Mouse (Mus musculus): ENCODE results near the gene Col15a1. TPM values are rescaled to one million over a fixed set of nuclear protein-coding genes. Genes with fewer than 3 reads are reported as not detected.
A peak's percentile ranks its signal among the peaks of the same experiment; 100 is the strongest.

Col15a1 gene
- polyA plus RNA-seq, 1 experiment from 2014 or later, result 26.5 TPM

GRCm38 (mm10) chr4:47291013-47291412 lies 83.1 kb downstream of the Col15a1 start:
- peaks cover 21% of the 10 kb centered on the region for H3K4me1 ChIP-seq (ENCODE audit: insufficient read depth, low read length)
- WGBS, result 85% methylated on average over 1 of the region's 1 CpGs
- no peak overlapping the region for H3K9ac ChIP-seq (replicated peaks; ENCODE audit: low read length)
- no peak overlapping the region for H3K27ac ChIP-seq (ENCODE audit: low read length)
- no peak overlapping the region for H3K4me2 ChIP-seq (replicated peaks; ENCODE audit: low read depth, low read length)
- no peaks in the 10 kb centered on the region for H3K9me3 ChIP-seq (ENCODE audit: low read length)
- H3K4me3 ChIP-seq (ENCODE audit: low read length), result no peak overlapping the region
- no peak for ATAC-seq (ENCODE audit: low FRiP score, low TSS enrichment)
- H3K27me3 ChIP-seq (ENCODE audit: insufficient read depth, low read length), result no peaks in the 10 kb centered on the region
- H3K36me3 ChIP-seq (ENCODE audit: insufficient read depth, low read length), result no peaks in the 10 kb centered on the region

- Histone ChIP-seq H3K4me2 (replicated peaks; ENCODE audit: low read depth, low read length) (no peak overlapping the region), H3K4me3 (ENCODE audit: low read length) (no peak overlapping the region), H3K27me3 (ENCODE audit: insufficient read depth, low read length) (no peaks in the 10 kb centered on the region), H3K9ac (replicated peaks; ENCODE audit: low read length) (no peak overlapping the region), H3K36me3 (ENCODE audit: insufficient read depth, low read length) (peaks cover 2% of the 10 kb centered on the region; the same call in 1 of the 2 replicates), H3K27ac (ENCODE audit: low read length) (no peak overlapping the region), H3K9me3 (ENCODE audit: low read length) (no peaks in the 10 kb centered on the region), H3K4me1 (ENCODE audit: insufficient read depth, low read length) (peaks cover 18% of the 10 kb centered on the region)
- 54% methylated on average over 4 of the region's 4 CpGs for WGBS
- no peak for ATAC-seq (ENCODE audit: low FRiP score, low TSS enrichment)
These were observed 85.0 kb downstream of the Col15a1 start for GRCm38 (mm10) chr4:47292956-47293355.

DNA sequence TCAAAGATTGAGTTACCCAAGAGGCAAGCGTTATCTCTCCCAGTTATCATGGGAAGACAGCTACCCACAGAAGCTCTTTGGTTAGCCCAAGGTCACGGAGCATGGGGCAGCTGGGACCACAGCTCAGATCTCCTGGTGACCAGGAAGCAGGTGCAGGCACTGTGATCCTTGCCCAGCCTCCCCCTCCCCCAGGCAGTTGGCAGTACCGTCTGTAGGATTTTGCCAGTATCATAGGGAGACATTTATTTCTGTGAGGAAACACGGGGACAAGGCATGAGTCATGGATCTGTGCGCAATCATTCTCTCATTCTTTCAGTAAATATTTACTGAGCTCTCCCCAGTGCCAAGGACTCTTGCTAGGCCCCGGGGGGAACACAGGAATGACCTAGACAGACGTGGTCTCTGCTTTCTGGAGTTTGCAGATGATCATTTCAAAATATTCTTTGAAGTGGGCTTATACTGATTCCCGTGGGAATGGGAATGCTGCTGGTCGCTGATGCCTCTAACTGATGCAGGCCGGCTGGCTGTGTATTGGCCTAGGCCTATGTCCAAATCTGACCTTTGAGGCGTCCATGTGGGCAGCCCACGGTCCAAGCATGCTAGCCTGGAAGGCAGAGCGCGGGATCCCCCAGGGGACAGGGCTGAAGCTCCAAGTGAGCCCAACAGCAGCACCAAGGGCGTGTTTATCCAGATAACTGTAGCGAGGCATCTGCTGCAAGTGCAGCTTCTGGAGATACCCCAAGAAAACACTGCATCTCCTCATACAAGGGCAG lies 86.0 kb downstream of the Col15a1 start:
- peak; percentile 55; the same call in 1 of the 2 replicates for ATAC-seq (ENCODE audit: low FRiP score, low TSS enrichment)
- Histone ChIP-seq H3K4me3 (ENCODE audit: low read length) (no peak overlapping the region), H3K4me1 (ENCODE audit: insufficient read depth, low read length) (peaks cover 18% of the 10 kb centered on the region), H3K27ac (ENCODE audit: low read length) (peak overlapping the region; percentile 26; the same call in 1 of the 2 replicates), H3K9ac (replicated peaks; ENCODE audit: low read length) (no peak overlapping the region), H3K9me3 (ENCODE audit: low read length) (peaks cover 8% of the 10 kb centered on the region), H3K36me3 (ENCODE audit: insufficient read depth, low read length) (peaks cover 12% of the 10 kb centered on the region), H3K4me2 (replicated peaks; ENCODE audit: low read depth, low read length) (no peak overlapping the region), H3K27me3 (ENCODE audit: insufficient read depth, low read length) (no peaks in the 10 kb centered on the region)
- 60% methylated on average over 16 of the region's 16 CpGs for WGBS

- Histone ChIP-seq H3K27me3 (ENCODE audit: insufficient read depth, low read length) (no peaks in the 10 kb centered on the region), H3K4me1 (ENCODE audit: insufficient read depth, low read length) (peaks cover 18% of the 10 kb centered on the region), H3K9me3 (ENCODE audit: low read length) (peaks cover 14% of the 10 kb centered on the region), H3K9ac (replicated peaks; ENCODE audit: low read length) (no peak overlapping the region), H3K27ac (ENCODE audit: low read length) (0 out of 2 replicates have a peak overlapping the region, but pooled peaks have one; percentile 26), H3K36me3 (ENCODE audit: insufficient read depth, low read length) (peaks cover 16% of the 10 kb centered on the region), H3K4me2 (replicated peaks; ENCODE audit: low read depth, low read length) (no peak overlapping the region), H3K4me3 (ENCODE audit: low read length) (no peak overlapping the region)
- 90% methylated on average over 7 of the region's 7 CpGs for WGBS
- no peak for ATAC-seq (ENCODE audit: low FRiP score, low TSS enrichment)
These were observed 86.6 kb downstream of the Col15a1 start for GRCm38 (mm10) chr4:47294544-47295070.

- H3K27me3 ChIP-seq (ENCODE audit: insufficient read depth, low read length), result no peaks in the 10 kb centered on the region
- H3K36me3 ChIP-seq (ENCODE audit: insufficient read depth, low read length), result peaks cover 16% of the 10 kb centered on the region
- no peak overlapping the region for H3K4me2 ChIP-seq (replicated peaks; ENCODE audit: low read depth, low read length)
- H3K27ac ChIP-seq (ENCODE audit: low read length), result no peak overlapping the region
- H3K9ac ChIP-seq (replicated peaks; ENCODE audit: low read length), result no peak overlapping the region
- no peak overlapping the region for H3K4me3 ChIP-seq (ENCODE audit: low read length)
- peaks cover 17% of the 10 kb centered on the region for H3K9me3 ChIP-seq (ENCODE audit: low read length)
- H3K4me1 ChIP-seq (ENCODE audit: insufficient read depth, low read length), result peaks cover 18% of the 10 kb centered on the region
- 56% methylated on average over 3 of the region's 3 CpGs for WGBS
- ATAC-seq (ENCODE audit: low FRiP score, low TSS enrichment), result no peak
These were observed 87.6 kb downstream of the Col15a1 start for GRCm38 (mm10) chr4:47295547-47295946.

GRCm38 (mm10) chr4:47300701-47301100 lies 92.7 kb downstream of the Col15a1 start:
- Histone ChIP-seq H3K4me2 (replicated peaks; ENCODE audit: low read depth, low read length) (no peak overlapping the region), H3K9ac (replicated peaks; ENCODE audit: low read length) (no peak overlapping the region), H3K4me1 (ENCODE audit: insufficient read depth, low read length) (no peaks in the 10 kb centered on the region), H3K4me3 (ENCODE audit: low read length) (no peak overlapping the region), H3K36me3 (ENCODE audit: insufficient read depth, low read length) (peaks cover 16% of the 10 kb centered on the region), H3K27me3 (ENCODE audit: insufficient read depth, low read length) (no peaks in the 10 kb centered on the region), H3K27ac (ENCODE audit: low read length) (no peak overlapping the region), H3K9me3 (ENCODE audit: low read length) (peaks cover 17% of the 10 kb centered on the region)
- no peak for ATAC-seq (ENCODE audit: low FRiP score, low TSS enrichment)
- 81% methylated on average over 2 of the region's 2 CpGs for WGBS

DNA sequence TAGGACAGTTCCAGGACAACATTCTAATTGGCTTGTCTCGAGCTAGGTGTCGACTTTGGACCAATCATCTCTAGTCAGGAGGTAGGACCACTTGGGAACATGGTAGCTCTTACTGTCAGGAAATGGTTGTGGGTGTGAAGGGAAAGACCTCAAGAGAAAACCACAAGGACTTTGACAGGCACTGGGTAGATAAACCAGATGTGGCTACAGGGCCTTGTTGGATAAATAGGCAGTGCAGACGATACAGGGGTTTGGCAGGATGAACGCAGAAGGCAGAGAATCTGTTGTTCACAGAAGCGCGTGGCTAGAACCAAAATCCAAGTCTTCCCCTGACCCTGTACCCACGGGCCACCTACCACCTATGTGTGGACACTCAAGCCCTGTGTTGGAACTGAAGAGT lies 94.6 kb downstream of the Col15a1 start:
- H3K9me3 ChIP-seq (ENCODE audit: low read length), result peaks cover 17% of the 10 kb centered on the region
- 90% methylated on average over 7 of the region's 7 CpGs for WGBS
- peaks cover 16% of the 10 kb centered on the region for H3K36me3 ChIP-seq (ENCODE audit: insufficient read depth, low read length)
- no peaks in the 10 kb centered on the region for H3K4me1 ChIP-seq (ENCODE audit: insufficient read depth, low read length)
- H3K4me3 ChIP-seq (ENCODE audit: low read length), result no peak overlapping the region
- no peak overlapping the region for H3K4me2 ChIP-seq (replicated peaks; ENCODE audit: low read depth, low read length)
- H3K27me3 ChIP-seq (ENCODE audit: insufficient read depth, low read length), result no peaks in the 10 kb centered on the region
- ATAC-seq (ENCODE audit: low FRiP score, low TSS enrichment), result no peak
- no peak overlapping the region for H3K9ac ChIP-seq (replicated peaks; ENCODE audit: low read length)
- H3K27ac ChIP-seq (ENCODE audit: low read length), result no peak overlapping the region

GRCm38 (mm10) chr4:47303340-47303998 lies 95.5 kb downstream of the Col15a1 start:
- Histone ChIP-seq H3K4me2 (replicated peaks; ENCODE audit: low read depth, low read length) (no peak overlapping the region), H3K27me3 (ENCODE audit: insufficient read depth, low read length) (no peaks in the 10 kb centered on the region), H3K4me1 (ENCODE audit: insufficient read depth, low read length) (no peaks in the 10 kb centered on the region), H3K9ac (replicated peaks; ENCODE audit: low read length) (no peak overlapping the region), H3K36me3 (ENCODE audit: insufficient read depth, low read length) (peaks cover 9% of the 10 kb centered on the region; the same call in 1 of the 2 replicates), H3K9me3 (ENCODE audit: low read length) (peaks cover 14% of the 10 kb centered on the region), H3K27ac (ENCODE audit: low read length) (no peak overlapping the region), H3K4me3 (ENCODE audit: low read length) (no peak overlapping the region)
- WGBS, result 70% methylated on average over 5 of the region's 5 CpGs
- ATAC-seq (ENCODE audit: low FRiP score, low TSS enrichment), result no peak

DNA sequence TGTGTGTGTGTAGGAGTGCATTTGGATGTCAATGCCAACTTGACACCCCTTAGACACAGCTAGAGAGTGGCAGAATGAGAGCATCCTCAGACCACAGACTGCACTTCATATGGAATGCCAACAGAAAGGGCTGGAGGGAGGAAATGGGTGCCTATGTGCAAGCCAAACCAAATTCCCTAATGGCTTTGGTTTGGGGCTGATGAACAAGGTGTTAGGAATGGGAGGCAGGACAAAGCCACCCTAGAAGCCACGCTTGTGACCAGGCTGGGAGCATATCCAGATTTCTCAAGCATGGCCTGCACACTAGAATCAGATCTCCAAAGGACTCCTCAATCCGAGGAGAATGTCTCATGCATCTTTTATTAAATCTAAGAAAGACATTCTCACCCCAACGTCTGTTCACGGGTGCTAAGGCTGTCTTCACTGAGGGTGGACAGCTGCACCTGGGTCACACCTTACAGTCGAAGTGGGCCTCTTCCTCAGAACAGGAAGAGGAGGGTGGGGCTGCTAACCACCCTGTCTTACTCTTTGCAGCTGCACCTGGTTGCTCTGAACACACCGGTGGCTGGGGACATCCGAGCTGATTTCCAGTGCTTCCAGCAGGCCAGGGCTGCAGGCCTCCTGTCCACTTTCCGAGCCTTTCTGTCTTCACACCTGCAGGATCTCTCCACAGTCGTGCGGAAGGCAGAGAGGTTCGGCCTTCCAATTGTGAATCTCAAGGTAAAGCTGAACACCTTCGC lies 102.1 kb downstream of the Col15a1 start:
- WGBS, result 84% methylated on average over 12 of the region's 12 CpGs
- Histone ChIP-seq H3K4me1 (ENCODE audit: insufficient read depth, low read length) (peaks cover 3% of the 10 kb centered on the region; the same call in 1 of the 2 replicates), H3K4me2 (replicated peaks; ENCODE audit: low read depth, low read length) (no peak overlapping the region), H3K27me3 (ENCODE audit: insufficient read depth, low read length) (no peaks in the 10 kb centered on the region), H3K9me3 (ENCODE audit: low read length) (no peaks in the 10 kb centered on the region), H3K36me3 (ENCODE audit: insufficient read depth, low read length) (no peaks in the 10 kb centered on the region), H3K27ac (ENCODE audit: low read length) (no peak overlapping the region), H3K9ac (replicated peaks; ENCODE audit: low read length) (no peak overlapping the region), H3K4me3 (ENCODE audit: low read length) (no peak overlapping the region)
- no peak for ATAC-seq (ENCODE audit: low FRiP score, low TSS enrichment)

Measured in kidney, embryonic 16.5 days (tissue).